Mouse (Mus musculus) liver, adult 2 months (tissue): Measurements from ENCODE around the gene Ap4e1. TPM values are rescaled to one million over a fixed set of nuclear protein-coding genes. Genes with fewer than 3 reads are reported as not detected.

Experiments used
- DNase-seq: peaks from one replicate; pipeline ENCODE4 v3.0.0-alpha.2; 2011; ENCODE audit warnings: low read depth, low spot score; ENCODE audit errors: extremely low read depth
- H3K27ac ChIP-seq: fragments of 200-500 bp; replicated peaks from 2 replicates; pipeline ENCODE4 v1.5.1; 2012; ENCODE audit warnings: low read depth, mild to moderate bottlenecking, control low read depth, inconsistent platforms, low read length; ENCODE audit not compliant: insufficient read depth
- H3K27me3 ChIP-seq: fragments of 200-500 bp; 2 replicates; pipeline ENCODE4 v1.6.1; 2012; ENCODE audit warnings: mild to moderate bottlenecking, moderate library complexity, low read length, inconsistent platforms; ENCODE audit not compliant: control insufficient read depth, insufficient read depth
- H3K36me3 ChIP-seq: fragments of 200-500 bp; 2 replicates; pipeline ENCODE4 v1.6.1; 2012; ENCODE audit warnings: low read length, inconsistent platforms; ENCODE audit not compliant: control insufficient read depth, insufficient read depth
- H3K4me1 ChIP-seq: fragments of 200-500 bp; 2 replicates; pipeline ENCODE4 v1.6.1; 2011; ENCODE audit warnings: low read length; ENCODE audit not compliant: control insufficient read depth, insufficient read depth
- H3K4me3 ChIP-seq: fragments of 200-500 bp; 2 replicates; pipeline ENCODE4 v1.5.1; 2011; ENCODE audit warnings: low read depth, mild to moderate bottlenecking, control low read depth, low read length, moderate library complexity; ENCODE audit not compliant: insufficient read depth
- H3K79me2 ChIP-seq: fragments of 200-500 bp; 2 replicates; pipeline ENCODE4 v1.6.1; 2012; ENCODE audit warnings: inconsistent platforms, mild to moderate bottlenecking, low read length, moderate library complexity; ENCODE audit not compliant: control insufficient read depth, insufficient read depth
- H3K9ac ChIP-seq: fragments of 200-500 bp; 2 replicates; pipeline ENCODE4 v1.6.1; 2012; ENCODE audit warnings: low read depth, mild to moderate bottlenecking, control low read depth, inconsistent platforms, low read length
- CTCF ChIP-seq: fragments of 200-500 bp; IDR thresholded peaks from 2 replicates; pipeline ENCODE4 v1.5.1; 2011; ENCODE audit warnings: low read depth, low read length, control low read depth
- POLR2A ChIP-seq: fragments of 200-500 bp; IDR thresholded peaks from 2 replicates; pipeline ENCODE4 v1.6.1; 2011; ENCODE audit warnings: low read length, control low read depth; ENCODE audit not compliant: insufficient read depth; ENCODE audit errors: extremely low read depth
- WGBS: fragments of 180-500 bp; shearing (Covaris S2); methylation state at CpG from one replicate; pipeline ENCODE4 v1.1.7; 2018; 5-methylcytosine and 5-hydroxymethylcytosine counted together
- polyA plus RNA-seq: library from polyadenylated mRNA; depleted of rRNA; stranded (reverse); fragments of >200 nt; gene quantifications from 2 replicates; pipeline ENCODE4 v1.2.3, GENCODE M21; 2012
- total RNA-seq: library from RNA; depleted of rRNA; stranded (reverse); fragments of >200 nt; gene quantifications from 2 replicates; pipeline ENCODE4 v1.2.3, GENCODE M21; 2014

The Ap4e1 gene
- total and polyA plus RNA-seq, 2 experiments: 1.3 to 6.0 TPM

- Histone ChIP-seq H3K27ac (no peak overlapping the region), H3K4me3 (no peak overlapping the region), H3K9ac (no peak overlapping the region), H3K4me1 (peaks cover 2% of the 10 kb centered on the region; the same call in 1 of the 2 replicates), H3K36me3 (no peaks in the 10 kb centered on the region), H3K79me2 (no peaks in the 10 kb centered on the region), H3K27me3 (no peaks in the 10 kb centered on the region)
- DNase-seq: no peak
- no peak for TF ChIP-seq CTCF
- TF ChIP-seq POLR2A: no peak
- 89% methylated on average over 6 of the region's 6 CpGs for WGBS
Measured at GRCm38 (mm10) chr2:126994384-126995166, 13.9 kb upstream of the Ap4e1 start.

- TF ChIP-seq CTCF (peak; percentile 42; the same call in 1 of the 2 replicates), POLR2A (no peak)
- peak; percentile 80 for DNase-seq
- H3K27me3 ChIP-seq: no peaks in the 10 kb centered on the region
- no peaks in the 10 kb centered on the region for H3K79me2 ChIP-seq
- no peak overlapping the region for H3K4me3 ChIP-seq
- no peaks in the 10 kb centered on the region for H3K36me3 ChIP-seq
- peak overlapping the region; percentile 25; the same call in 1 of the 2 replicates for H3K27ac ChIP-seq
- no peak overlapping the region; the same call in 1 of the 2 replicates for H3K9ac ChIP-seq
- H3K4me1 ChIP-seq: peaks cover 2% of the 10 kb centered on the region; the same call in 1 of the 2 replicates
- WGBS: 2% methylated on average over 5 of the region's 5 CpGs
Measured at GRCm38 (mm10) chr2:126996737-126997136, 11.8 kb upstream of the Ap4e1 start.

- H3K79me2 ChIP-seq: no peaks in the 10 kb centered on the region
- H3K9ac ChIP-seq: no peak overlapping the region
- no peak for DNase-seq
- no peak for TF ChIP-seq POLR2A
- TF ChIP-seq CTCF: no peak
- H3K4me1 ChIP-seq: peaks cover 2% of the 10 kb centered on the region; the same call in 1 of the 2 replicates
- no peak overlapping the region for H3K27ac ChIP-seq
- no peaks in the 10 kb centered on the region for H3K27me3 ChIP-seq
- no peak overlapping the region for H3K4me3 ChIP-seq
- no peaks in the 10 kb centered on the region for H3K36me3 ChIP-seq
- WGBS: 68% methylated on average over 7 of the region's 7 CpGs
Measured at GRCm38 (mm10) chr2:126998219-126998618, 10.3 kb upstream of the Ap4e1 start.

- no peak for DNase-seq
- H3K4me3 ChIP-seq: no peak overlapping the region
- peaks cover 2% of the 10 kb centered on the region; the same call in 1 of the 2 replicates for H3K4me1 ChIP-seq
- no peaks in the 10 kb centered on the region for H3K79me2 ChIP-seq
- H3K27ac ChIP-seq: no peak overlapping the region
- TF ChIP-seq CTCF (no peak), POLR2A (no peak)
- no peak overlapping the region for H3K9ac ChIP-seq
- no peaks in the 10 kb centered on the region for H3K36me3 ChIP-seq
- no peaks in the 10 kb centered on the region for H3K27me3 ChIP-seq
- WGBS: 83% methylated on average over 8 of the region's 8 CpGs
Measured at GRCm38 (mm10) chr2:127000406-127001324, 7.9 kb upstream of the Ap4e1 start.

GRCm38 (mm10) chr2:127004046-127004445 lies 4.5 kb upstream of the Ap4e1 start:
- Histone ChIP-seq H3K4me3 (no peak overlapping the region), H3K79me2 (no peaks in the 10 kb centered on the region), H3K4me1 (no peaks in the 10 kb centered on the region), H3K27me3 (no peaks in the 10 kb centered on the region), H3K27ac (no peak overlapping the region), H3K36me3 (no peaks in the 10 kb centered on the region), H3K9ac (no peak overlapping the region)
- 85% methylated on average over 7 of the region's 7 CpGs for WGBS
- DNase-seq: no peak
- no peak for TF ChIP-seq CTCF
- TF ChIP-seq POLR2A: no peak
